Mouse (Mus musculus): ENCODE results near the gene Agpat3. TPM values are rescaled to one million over a fixed set of nuclear protein-coding genes. Genes with fewer than 3 reads are reported as not detected.

Agpat3 gene
- polyA plus RNA-seq, 1 experiment from 2014 or later, result 36.7 TPM

DNA sequence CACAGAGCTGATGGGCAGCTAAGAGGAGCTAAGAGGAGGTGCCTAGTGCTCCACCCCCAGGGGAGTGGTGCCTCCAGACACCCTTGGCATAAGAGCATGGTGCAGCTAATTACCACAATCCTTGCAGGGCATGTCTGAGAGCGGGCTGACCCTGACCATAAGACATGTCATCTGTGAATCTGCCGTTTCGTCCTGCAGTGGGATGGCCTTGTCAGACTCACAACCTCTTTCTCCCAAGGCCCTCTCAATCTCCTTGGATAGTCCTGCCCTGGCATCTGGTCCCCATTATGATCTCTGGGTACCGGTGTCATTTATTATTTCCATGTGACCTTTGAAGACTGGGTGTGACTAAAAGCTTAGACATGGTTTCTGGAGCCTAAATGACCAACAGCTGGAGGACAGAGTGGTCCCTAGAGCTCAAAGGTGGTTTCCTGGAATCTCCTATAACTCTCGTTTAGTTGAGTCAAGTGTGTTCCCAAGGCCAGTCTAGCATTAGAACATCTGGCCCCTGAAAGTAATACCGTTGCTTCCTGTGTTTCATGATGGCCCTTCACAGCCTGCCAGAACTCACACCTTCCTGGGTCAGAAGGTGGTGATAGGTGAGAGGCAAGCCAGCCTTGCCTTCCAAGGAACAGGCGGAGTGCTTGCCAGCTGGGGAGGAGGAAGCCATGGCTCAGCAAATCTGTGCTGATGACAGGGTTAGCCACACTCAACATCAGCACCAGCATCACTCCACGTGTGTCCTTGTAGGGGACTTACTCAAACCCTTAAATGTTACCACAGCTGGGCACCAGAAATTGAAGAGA lies 61.4 kb downstream of the Agpat3 start:
- peaks cover 6% of the 10 kb centered on the region; the same call in 1 of the 2 replicates for H3K4me1 ChIP-seq
- no peak overlapping the region for H3K27ac ChIP-seq (replicated peaks)
- no peak overlapping the region for H3K4me2 ChIP-seq
- peaks cover 21% of the 10 kb centered on the region for H3K36me3 ChIP-seq
- H3K27me3 ChIP-seq (replicated peaks), result no peaks in the 10 kb centered on the region
- H3K9me3 ChIP-seq, result no peaks in the 10 kb centered on the region
- no peak for ATAC-seq (ENCODE audit: extremely low read depth, insufficient number of reproducible peaks, low FRiP score, low TSS enrichment)
- WGBS, result 70% methylated on average over 8 of the region's 8 CpGs
- no peak overlapping the region for H3K9ac ChIP-seq
- H3K4me3 ChIP-seq, result no peak overlapping the region

- Histone ChIP-seq H3K36me3 (peaks cover 38% of the 10 kb centered on the region), H3K4me1 (peaks cover 3% of the 10 kb centered on the region; the same call in 1 of the 2 replicates), H3K4me2 (no peak overlapping the region), H3K9me3 (no peaks in the 10 kb centered on the region), H3K27me3 (replicated peaks) (no peaks in the 10 kb centered on the region), H3K4me3 (no peak overlapping the region), H3K9ac (no peak overlapping the region), H3K27ac (replicated peaks) (no peak overlapping the region)
- 83% methylated on average over 4 of the region's 4 CpGs for WGBS
- ATAC-seq (ENCODE audit: extremely low read depth, insufficient number of reproducible peaks, low FRiP score, low TSS enrichment), result no peak
These were observed 63.4 kb downstream of the Agpat3 start for GRCm38 (mm10) chr10:78288896-78289295.

- H3K27me3 ChIP-seq (replicated peaks), result no peaks in the 10 kb centered on the region
- no peak overlapping the region for H3K4me2 ChIP-seq
- H3K36me3 ChIP-seq, result peaks cover 46% of the 10 kb centered on the region
- no peak overlapping the region for H3K4me3 ChIP-seq
- 83% methylated on average over 5 of the region's 5 CpGs for WGBS
- H3K9ac ChIP-seq, result no peak overlapping the region
- peaks cover 3% of the 10 kb centered on the region; the same call in 1 of the 2 replicates for H3K4me1 ChIP-seq
- no peak for ATAC-seq (ENCODE audit: extremely low read depth, insufficient number of reproducible peaks, low FRiP score, low TSS enrichment)
- H3K9me3 ChIP-seq, result no peaks in the 10 kb centered on the region
- H3K27ac ChIP-seq (replicated peaks), result no peak overlapping the region
These were observed 64.2 kb downstream of the Agpat3 start for GRCm38 (mm10) chr10:78288135-78288534.

DNA sequence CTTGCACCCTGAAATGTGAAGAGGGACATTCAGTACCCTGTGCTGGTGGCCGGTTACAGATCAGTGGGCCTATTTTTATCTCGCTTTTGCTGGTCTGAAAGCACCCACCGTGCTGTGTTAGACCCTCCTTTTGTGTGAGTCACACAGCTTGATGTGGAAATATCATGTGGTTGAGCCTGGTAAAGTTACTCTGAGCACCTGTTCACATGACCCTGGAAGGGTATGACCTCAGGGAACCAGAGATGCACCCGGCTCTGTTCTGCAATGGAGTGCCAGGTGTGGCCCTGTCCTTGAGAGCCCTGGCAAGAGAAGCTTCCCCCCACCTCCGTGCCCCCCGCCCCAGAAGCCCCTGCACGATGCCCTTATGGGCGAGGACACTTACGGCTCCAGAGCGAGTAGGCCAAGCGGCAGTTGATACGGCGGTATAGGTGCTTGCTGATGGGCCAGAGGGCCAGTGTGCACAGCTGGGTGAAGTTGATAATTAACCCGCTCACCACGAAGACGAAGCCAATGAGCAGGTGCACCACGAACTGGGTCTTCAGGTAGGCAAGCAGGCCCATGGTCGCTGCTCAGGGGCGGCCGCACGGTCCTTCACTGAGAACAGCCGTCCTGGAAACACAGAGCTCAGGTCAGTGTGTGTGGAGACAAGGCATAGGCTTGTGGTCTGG lies 64.7 kb downstream of the Agpat3 start:
- no peak for ATAC-seq (ENCODE audit: extremely low read depth, insufficient number of reproducible peaks, low FRiP score, low TSS enrichment)

DNA sequence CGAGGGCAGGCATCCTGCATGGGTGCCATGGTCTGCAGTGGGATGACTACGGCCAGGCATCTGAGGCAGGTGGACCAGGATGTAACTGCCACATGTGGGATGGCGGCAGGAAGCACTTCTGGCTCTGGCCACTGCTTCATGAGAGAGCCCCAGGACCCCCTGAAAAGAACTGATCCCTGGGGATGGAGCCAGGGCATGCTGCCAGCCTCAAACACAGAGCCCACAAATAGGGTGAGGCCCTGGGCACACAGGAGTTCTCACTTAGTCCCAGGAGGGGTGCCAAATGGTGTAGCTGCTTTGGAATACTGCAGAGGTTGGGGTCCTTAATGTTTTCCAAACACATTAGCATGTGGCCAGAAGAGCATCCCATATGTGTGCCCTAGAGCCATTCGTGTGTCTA lies 66.3 kb downstream of the Agpat3 start:
- Histone ChIP-seq H3K4me2 (no peak overlapping the region), H3K4me3 (no peak overlapping the region), H3K27me3 (replicated peaks) (no peaks in the 10 kb centered on the region), H3K9ac (no peak overlapping the region), H3K36me3 (peaks cover 68% of the 10 kb centered on the region), H3K9me3 (no peaks in the 10 kb centered on the region), H3K4me1 (no peaks in the 10 kb centered on the region), H3K27ac (replicated peaks) (no peak overlapping the region)
- no peak for ATAC-seq (ENCODE audit: extremely low read depth, insufficient number of reproducible peaks, low FRiP score, low TSS enrichment)
- 83% methylated on average over 4 of the region's 4 CpGs for WGBS

More for the DNA sequence above, 64.7 kb downstream of the Agpat3 start:
- no peak overlapping the region for H3K4me3 ChIP-seq
- H3K4me1 ChIP-seq, result peaks cover 3% of the 10 kb centered on the region; the same call in 1 of the 2 replicates
- WGBS, result 89% methylated on average over 22 of the region's 22 CpGs
- H3K27ac ChIP-seq (replicated peaks), result no peak overlapping the region
- no peak overlapping the region for H3K4me2 ChIP-seq
- H3K27me3 ChIP-seq (replicated peaks), result no peaks in the 10 kb centered on the region
- peaks cover 51% of the 10 kb centered on the region for H3K36me3 ChIP-seq
- no peaks in the 10 kb centered on the region for H3K9me3 ChIP-seq
- no peak overlapping the region for H3K9ac ChIP-seq

GRCm38 (mm10) chr10:78285409-78285808 lies 66.9 kb downstream of the Agpat3 start:
- H3K4me2 ChIP-seq, result no peak overlapping the region
- H3K27ac ChIP-seq (replicated peaks), result no peak overlapping the region
- no peaks in the 10 kb centered on the region for H3K27me3 ChIP-seq (replicated peaks)
- H3K9ac ChIP-seq, result no peak overlapping the region
- WGBS, result 59% methylated on average over 6 of the region's 6 CpGs
- H3K9me3 ChIP-seq, result no peaks in the 10 kb centered on the region
- ATAC-seq (ENCODE audit: extremely low read depth, insufficient number of reproducible peaks, low FRiP score, low TSS enrichment), result no peak
- H3K36me3 ChIP-seq, result peaks cover 73% of the 10 kb centered on the region
- no peaks in the 10 kb centered on the region for H3K4me1 ChIP-seq
- H3K4me3 ChIP-seq, result no peak overlapping the region

- peaks cover 79% of the 10 kb centered on the region for H3K36me3 ChIP-seq
- 82% methylated on average over 12 of the region's 12 CpGs for WGBS
- no peak overlapping the region for H3K9ac ChIP-seq
- no peak overlapping the region for H3K4me2 ChIP-seq
- no peaks in the 10 kb centered on the region for H3K4me1 ChIP-seq
- no peaks in the 10 kb centered on the region for H3K27me3 ChIP-seq (replicated peaks)
- H3K9me3 ChIP-seq, result no peaks in the 10 kb centered on the region
- no peak for ATAC-seq (ENCODE audit: extremely low read depth, insufficient number of reproducible peaks, low FRiP score, low TSS enrichment)
- H3K27ac ChIP-seq (replicated peaks), result no peak overlapping the region
- no peak overlapping the region for H3K4me3 ChIP-seq
These were observed 67.5 kb downstream of the Agpat3 start for GRCm38 (mm10) chr10:78284812-78285211.

DNA sequence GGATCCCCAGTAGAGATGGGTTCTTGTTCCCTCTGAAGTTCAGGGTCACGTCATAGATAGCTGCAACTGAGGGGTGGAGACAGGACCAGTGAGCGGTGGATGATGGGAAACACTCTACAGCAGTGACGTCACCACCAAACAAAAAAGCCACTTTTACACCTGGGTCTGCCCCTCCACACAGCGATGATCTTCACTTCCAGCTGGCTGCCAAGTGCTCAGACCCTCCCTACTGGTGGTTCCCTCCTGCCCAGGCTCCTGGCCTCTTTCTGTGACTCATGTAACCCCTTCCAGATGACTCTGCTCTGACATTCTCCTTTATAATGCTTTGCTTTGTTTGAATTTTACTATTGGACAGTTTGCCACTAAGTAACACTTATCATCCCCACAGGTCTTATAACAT lies 69.9 kb downstream of the Agpat3 start:
- H3K27me3 ChIP-seq (replicated peaks), result no peaks in the 10 kb centered on the region

GRCm38 (mm10) chr10:78280486-78280885 lies 71.8 kb downstream of the Agpat3 start:
- no peaks in the 10 kb centered on the region for H3K4me1 ChIP-seq
- ATAC-seq (ENCODE audit: extremely low read depth, insufficient number of reproducible peaks, low FRiP score, low TSS enrichment), result no peak
- no peaks in the 10 kb centered on the region for H3K27me3 ChIP-seq (replicated peaks)
- 78% methylated on average over 9 of the region's 9 CpGs for WGBS
- H3K4me3 ChIP-seq, result no peak overlapping the region
- no peaks in the 10 kb centered on the region for H3K9me3 ChIP-seq
- no peak overlapping the region for H3K4me2 ChIP-seq
- H3K27ac ChIP-seq (replicated peaks), result no peak overlapping the region
- H3K36me3 ChIP-seq, result peaks cover 86% of the 10 kb centered on the region
- no peak overlapping the region for H3K9ac ChIP-seq

More for the DNA sequence above, 69.9 kb downstream of the Agpat3 start:
- Histone ChIP-seq H3K9me3 (no peaks in the 10 kb centered on the region), H3K27ac (replicated peaks) (no peak overlapping the region), H3K4me3 (no peak overlapping the region), H3K4me2 (no peak overlapping the region), H3K36me3 (peaks cover 89% of the 10 kb centered on the region), H3K4me1 (no peaks in the 10 kb centered on the region), H3K9ac (no peak overlapping the region)
- WGBS, result 82% methylated on average over 4 of the region's 4 CpGs
- ATAC-seq (ENCODE audit: extremely low read depth, insufficient number of reproducible peaks, low FRiP score, low TSS enrichment), result no peak

GRCm38 (mm10) chr10:78279210-78279609 lies 73.1 kb downstream of the Agpat3 start:
- H3K36me3 ChIP-seq, result peaks cover 86% of the 10 kb centered on the region
- H3K4me1 ChIP-seq, result no peaks in the 10 kb centered on the region
- no peaks in the 10 kb centered on the region for H3K9me3 ChIP-seq
- 56% methylated on average over 8 of the region's 8 CpGs for WGBS
- no peak overlapping the region for H3K4me2 ChIP-seq
- H3K27me3 ChIP-seq (replicated peaks), result no peaks in the 10 kb centered on the region
- no peak overlapping the region for H3K4me3 ChIP-seq
- H3K9ac ChIP-seq, result no peak overlapping the region
- H3K27ac ChIP-seq (replicated peaks), result no peak overlapping the region
- no peak for ATAC-seq (ENCODE audit: extremely low read depth, insufficient number of reproducible peaks, low FRiP score, low TSS enrichment)

- peaks cover 82% of the 10 kb centered on the region for H3K36me3 ChIP-seq
- no peak for ATAC-seq (ENCODE audit: extremely low read depth, insufficient number of reproducible peaks, low FRiP score, low TSS enrichment)
These were observed 74.5 kb downstream of the Agpat3 start for GRCm38 (mm10) chr10:78277835-78278234.

More at GRCm38 (mm10) chr10:78277835-78278234, 74.5 kb downstream of the Agpat3 start:
- Histone ChIP-seq H3K4me2 (no peak overlapping the region), H3K27ac (replicated peaks) (no peak overlapping the region), H3K4me1 (peaks cover 10% of the 10 kb centered on the region), H3K27me3 (replicated peaks) (no peaks in the 10 kb centered on the region), H3K9me3 (no peaks in the 10 kb centered on the region), H3K9ac (no peak overlapping the region), H3K4me3 (no peak overlapping the region)
- WGBS, result 70% methylated on average over 3 of the region's 3 CpGs

Measured in heart, embryonic 13.5 days (tissue).